In genomic region chr10:60831379-60831778, GRCm38 (mm10) we compare ENCODE assay signal across 8 mouse cellular contexts. TPM values are rescaled to one million over a fixed set of nuclear protein-coding genes. Genes with fewer than 3 reads are reported as not detected.
A peak's percentile ranks its signal among the peaks of the same experiment; 100 is the strongest.
DNase-seq lines count a peak whose midpoint lies in the region; ATAC-seq and TF ChIP-seq lines count a peak whose summit lies in the region.

Unc5b (minus strand) TSS chr10:60831581.

- peaks cover 93% of the 10 kb centered on the region for H3K27me3 ChIP-seq in E14TG2a.4 (ENCODE audit: insufficient read depth, low read length)
- H3K27me3 ChIP-seq in forebrain, embryonic 16.5 days (replicated peaks; ENCODE audit: control insufficient read depth, insufficient read depth, low read length) = peaks cover 28% of the 10 kb centered on the region
- peaks cover 86% of the 10 kb centered on the region for H3K27me3 ChIP-seq in liver, embryonic 15.5 days
- peaks cover 37% of the 10 kb centered on the region for H3K27me3 ChIP-seq in neural tube, embryonic 14.5 days (ENCODE audit: control insufficient read depth, insufficient read depth, low read length)

- H3K4me2 ChIP-seq in forebrain, embryonic 16.5 days (ENCODE audit: low read length) = peak within 1 kb of the TSS; percentile 83
- peak within 1 kb of the TSS; percentile 68 for H3K4me2 ChIP-seq in liver, embryonic 15.5 days
- peak within 1 kb of the TSS; percentile 89 for H3K4me2 ChIP-seq in neural tube, embryonic 14.5 days (ENCODE audit: low read depth, low read length)

- peak within 1 kb of the TSS; percentile 53 for H3K9ac ChIP-seq in forebrain, embryonic 16.5 days (replicated peaks; ENCODE audit: low read depth, low read length)
- H3K9ac ChIP-seq in liver, embryonic 15.5 days = no peak within 1 kb of the TSS
- H3K9ac ChIP-seq in neural tube, embryonic 14.5 days (replicated peaks; ENCODE audit: low read depth, low read length) = peak within 1 kb of the TSS; percentile 65

- peak; percentile 96 for ATAC-seq in forebrain, embryonic 16.5 days
- ATAC-seq in liver, embryonic 15.5 days (ENCODE audit: insufficient read depth) = peak; percentile 86
- ATAC-seq in neural tube, embryonic 14.5 days (ENCODE audit: low read depth) = peak; percentile 94

- peak; percentile 92 for DNase-seq in cerebellum, adult 11 months
- peak; percentile 98 for DNase-seq in heart, postnatal 14 days
- peak; percentile 73 for DNase-seq in large intestine, adult 2 months (ENCODE audit: low read depth, low spot score)
- peak; percentile 95 for DNase-seq in testis, postnatal 10 days (ENCODE audit: low spot score)

- no peaks in the 10 kb centered on the region for H3K36me3 ChIP-seq in E14TG2a.4 (ENCODE audit: insufficient read depth, low read length)
- H3K36me3 ChIP-seq in forebrain, embryonic 16.5 days (ENCODE audit: control insufficient read depth, insufficient read depth) = no peaks in the 10 kb centered on the region
- no peaks in the 10 kb centered on the region for H3K36me3 ChIP-seq in liver, embryonic 15.5 days (replicated peaks)
- no peaks in the 10 kb centered on the region for H3K36me3 ChIP-seq in neural tube, embryonic 14.5 days (ENCODE audit: control insufficient read depth, insufficient read depth, low read length)

- no peak for TF ChIP-seq CTCF in E14TG2a.4 (conservative IDR thresholded peaks at IDR 0.05; ENCODE audit: low read length)

- H3K4me3 ChIP-seq in E14TG2a.4 (replicated peaks; ENCODE audit: low read length) = peak within 1 kb of the TSS; percentile 85
- H3K4me3 ChIP-seq in forebrain, embryonic 16.5 days (replicated peaks; ENCODE audit: low read length) = peak within 1 kb of the TSS; percentile 53
- H3K4me3 ChIP-seq in liver, embryonic 15.5 days (replicated peaks) = peak within 1 kb of the TSS; percentile 51
- peak within 1 kb of the TSS; percentile 57 for H3K4me3 ChIP-seq in neural tube, embryonic 14.5 days (ENCODE audit: low read depth, low read length)

- WGBS in forebrain, embryonic 16.5 days = 0% methylated on average over 52 of the region's 53 CpGs
- WGBS in large intestine, adult 2 months = 1% methylated on average over 53 of the region's 53 CpGs
- 0% methylated on average over 51 of the region's 53 CpGs for WGBS in liver, embryonic 15.5 days (ENCODE audit: insufficient replicate concordance)
- WGBS in neural tube, embryonic 14.5 days = 1% methylated on average over 49 of the region's 53 CpGs

- intact Hi-C loops in heart, postnatal 14 days (cut with DNase I) = no loop called here

- peaks cover 74% of the 10 kb centered on the region for H3K4me1 ChIP-seq in E14TG2a.4 (replicated peaks; ENCODE audit: low read depth, low read length)
- peaks cover 36% of the 10 kb centered on the region for H3K4me1 ChIP-seq in forebrain, embryonic 16.5 days (replicated peaks; ENCODE audit: control insufficient read depth, insufficient read depth, low read length)
- H3K4me1 ChIP-seq in liver, embryonic 15.5 days (replicated peaks) = peaks cover 10% of the 10 kb centered on the region
- H3K4me1 ChIP-seq in neural tube, embryonic 14.5 days (ENCODE audit: control insufficient read depth, insufficient read depth, low read length) = peaks cover 17% of the 10 kb centered on the region; the same call in 1 of the 2 replicates

- 0 out of 2 replicates have a peak, but pooled peaks cover 5% of the 10 kb centered on the region for H3K9me3 ChIP-seq in E14TG2a.4 (ENCODE audit: low read length)
- H3K9me3 ChIP-seq in forebrain, embryonic 16.5 days (ENCODE audit: control insufficient read depth, low read length) = no peaks in the 10 kb centered on the region
- no peaks in the 10 kb centered on the region for H3K9me3 ChIP-seq in liver, embryonic 15.5 days (replicated peaks)
- H3K9me3 ChIP-seq in neural tube, embryonic 14.5 days (ENCODE audit: control insufficient read depth, low read length) = no peaks in the 10 kb centered on the region

- H3K27ac ChIP-seq in forebrain, embryonic 16.5 days (ENCODE audit: low read length) = no peak within 1 kb of the TSS
- H3K27ac ChIP-seq in liver, embryonic 15.5 days (replicated peaks) = no peak within 1 kb of the TSS
- H3K27ac ChIP-seq in neural tube, embryonic 14.5 days (ENCODE audit: low read depth, low read length) = no peak within 1 kb of the TSS

RNA-seq across cellular contexts. Expression of gene Unc5b, which starts in this region (rescaled TPM):
- 2.2 and 2.6 TPM in 2 replicates for polyA plus RNA-seq in forebrain, embryonic 16.5 days (2015; fragmentation: Nextera tagmentation; extraction: Ambion mirVana)
- total RNA-seq in heart, postnatal 14 days (2021) = 10 to 100 TPM; 24.0 to 25.1 TPM
- 16.2 and 22.5 TPM in 2 replicates for polyA plus RNA-seq in large intestine, adult 2 months (2012; rRNA removed)
- polyA plus RNA-seq in liver, embryonic 15.5 days (2015; fragmentation: Nextera tagmentation; extraction: Ambion mirVana) = 0.25 and 0.29 TPM in 2 replicates
- polyA plus RNA-seq in neural tube, embryonic 14.5 days (2014; fragmentation: Nextera tagmentation; extraction: Ambion mirVana) = 1.7 and 1.8 TPM in 2 replicates

Comparison
In these comparisons a context has a peak if more than half of its experiments do, and no peak if none do; other contexts are left out.
1. Peak in ATAC-seq, H3K4me3 ChIP-seq and H3K4me2 ChIP-seq in liver, embryonic 15.5 days; RNA of the gene not detected or under 1 TPM.